Mouse (Mus musculus): ENCODE results near the gene Sult2b1. TPM values are rescaled to one million over a fixed set of nuclear protein-coding genes. Genes with fewer than 3 reads are reported as not detected.

Gene Sult2b1
- polyA plus RNA-seq, 1 experiment from 2014 or later, result 2.5 TPM

DNA sequence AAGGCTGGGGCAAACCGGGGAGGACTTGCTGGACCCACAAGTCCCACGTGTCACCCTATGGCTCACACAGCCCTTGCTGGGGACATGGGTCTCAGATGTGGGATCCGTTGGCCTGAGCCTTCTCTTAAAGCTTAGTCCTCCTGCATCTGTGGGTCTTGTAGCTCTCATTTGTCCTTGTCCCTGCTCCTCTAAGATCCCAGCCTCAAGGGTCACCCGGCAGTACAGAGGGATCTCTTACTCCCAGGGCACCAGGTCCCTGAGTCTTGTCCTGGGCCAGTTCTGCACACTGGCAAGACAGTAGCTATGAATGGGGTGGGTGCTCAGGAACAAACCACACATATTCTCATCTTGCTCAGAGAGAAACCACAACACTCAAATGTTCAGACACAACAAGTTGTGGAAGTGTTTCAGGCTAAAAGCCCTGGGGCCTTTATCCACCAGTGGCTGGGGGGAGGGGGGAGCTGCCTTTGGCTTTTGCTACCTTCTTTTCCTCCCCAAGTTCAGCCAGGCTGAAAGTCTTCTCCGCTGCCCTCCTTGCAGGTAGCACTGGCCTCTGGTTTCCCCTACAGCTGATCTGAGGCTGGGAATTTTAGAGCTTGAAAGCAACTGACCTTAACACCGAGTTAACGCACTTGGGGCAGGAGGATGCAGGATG is 100.9 kb downstream of the Sult2b1 start, which contains the start of gene Ntn5:
Ntn5 (plus strand) TSS at position 627 of the 655 bp plus-strand sequence.
- ATAC-seq (ENCODE audit: insufficient number of reproducible peaks, insufficient read depth, low FRiP score, low TSS enrichment), result no peak
- Histone ChIP-seq H3K4me3 (no peak within 1 kb of the TSS), H3K27me3 (0 out of 2 replicates have a peak, but pooled peaks cover 6% of the 10 kb centered on the region), H3K9me3 (no peaks in the 10 kb centered on the region), H3K36me3 (no peaks in the 10 kb centered on the region), H3K27ac (peak within 1 kb of the TSS; percentile 80; the same call in 1 of the 2 replicates), H3K9ac (no peak within 1 kb of the TSS), H3K4me1 (peaks cover 26% of the 10 kb centered on the region), H3K4me2 (replicated peaks) (peak within 1 kb of the TSS; percentile 23; the same call in 1 of the 2 replicates)
- 70% methylated on average over 7 of the region's 7 CpGs for WGBS

DNA sequence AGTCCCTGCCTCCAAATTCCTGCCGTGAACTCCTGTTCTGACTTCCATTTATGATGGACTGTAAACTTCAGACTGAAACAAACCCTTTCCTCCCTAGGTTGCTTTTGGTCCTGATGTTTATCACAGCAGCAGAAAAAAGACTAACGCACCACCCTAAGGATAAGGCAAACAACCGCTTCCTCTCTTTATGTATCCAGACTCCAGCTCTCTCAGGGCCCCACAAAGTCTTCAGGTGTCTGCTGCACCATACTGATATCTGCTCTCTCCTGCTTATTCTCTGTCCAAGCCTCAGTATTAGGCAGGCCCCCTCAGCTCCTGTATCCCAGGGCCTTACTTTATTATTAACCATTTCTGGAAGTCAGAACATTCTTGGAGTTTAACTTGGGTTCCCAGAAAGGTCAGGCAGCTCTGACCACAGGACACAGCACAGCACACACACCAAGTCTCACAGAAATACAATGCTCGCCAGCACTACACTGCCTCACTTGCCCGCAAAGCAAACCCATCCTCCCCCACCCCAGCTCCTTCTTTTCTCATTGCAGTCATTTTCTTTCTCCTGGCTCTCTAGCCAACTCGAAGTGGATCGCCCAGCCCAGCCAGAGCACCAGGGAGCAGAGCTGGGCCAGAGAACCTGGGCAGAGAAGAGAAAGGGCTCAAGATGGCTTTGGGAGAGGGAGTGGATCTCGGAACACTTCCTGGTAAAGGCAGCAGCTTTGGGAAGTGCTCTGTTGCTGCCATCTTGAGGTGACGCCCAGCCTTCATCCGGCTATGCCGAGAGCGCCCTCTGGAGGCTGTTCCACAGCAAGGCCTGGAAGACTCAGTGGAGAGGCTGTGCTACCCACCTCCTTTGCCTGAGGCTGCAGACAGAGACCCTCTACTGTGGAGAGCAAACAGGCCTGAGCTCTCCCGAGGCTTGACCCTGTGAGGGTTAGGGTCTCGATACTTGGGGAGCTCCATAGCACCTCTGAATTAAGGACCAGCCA is 102.0 kb downstream of the Sult2b1 start:
- peak overlapping the region; percentile 33 for H3K4me2 ChIP-seq (replicated peaks)
- WGBS, result 31% methylated on average over 14 of the region's 14 CpGs
- H3K4me3 ChIP-seq, result no peak overlapping the region
- H3K27ac ChIP-seq, result no peak overlapping the region
- H3K27me3 ChIP-seq, result 0 out of 2 replicates have a peak, but pooled peaks cover 9% of the 10 kb centered on the region
- no peaks in the 10 kb centered on the region for H3K9me3 ChIP-seq
- H3K9ac ChIP-seq, result no peak overlapping the region
- peak; percentile 14; the same call in 1 of the 2 replicates for ATAC-seq (ENCODE audit: insufficient number of reproducible peaks, insufficient read depth, low FRiP score, low TSS enrichment)
- peaks cover 26% of the 10 kb centered on the region for H3K4me1 ChIP-seq
- H3K36me3 ChIP-seq, result no peaks in the 10 kb centered on the region

DNA sequence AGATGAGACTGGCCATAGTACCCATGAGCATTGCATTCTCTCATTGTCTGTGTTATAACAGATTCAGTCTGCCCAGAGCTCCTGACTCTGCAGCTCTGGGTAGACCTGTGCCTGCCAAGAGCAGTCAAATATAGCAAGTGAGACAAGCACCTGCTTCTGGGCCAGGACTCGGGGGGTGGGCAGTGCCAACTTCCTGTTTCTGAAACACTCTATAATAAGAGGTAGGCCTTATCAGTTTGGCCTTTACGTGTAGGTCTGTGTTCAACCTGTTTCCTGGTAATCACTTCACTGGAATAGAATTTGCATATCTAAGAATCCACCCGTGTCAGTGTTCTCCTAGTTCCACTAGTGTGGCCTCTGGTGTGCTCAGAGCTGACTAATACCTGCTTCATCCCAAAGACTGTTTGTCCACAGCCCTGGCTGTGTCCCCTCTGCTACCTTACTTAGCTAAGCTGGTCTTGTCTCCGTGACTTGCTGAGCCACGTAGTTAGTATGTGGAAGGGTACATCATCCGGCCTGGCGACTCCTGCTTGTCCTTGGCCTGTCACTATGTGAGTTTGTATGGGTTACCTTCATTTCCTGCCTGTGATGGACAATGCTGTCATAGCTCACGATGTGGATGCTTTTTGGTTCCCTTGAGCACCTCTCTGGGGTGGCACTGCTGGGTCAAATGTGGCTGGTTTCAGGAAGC is 103.3 kb downstream of the Sult2b1 start:
- no peak for ATAC-seq (ENCODE audit: insufficient number of reproducible peaks, insufficient read depth, low FRiP score, low TSS enrichment)
- WGBS, result 82% methylated on average over 8 of the region's 8 CpGs

More for the DNA sequence above, 103.3 kb downstream of the Sult2b1 start:
- no peak overlapping the region for H3K27ac ChIP-seq
- H3K9me3 ChIP-seq, result no peaks in the 10 kb centered on the region
- H3K27me3 ChIP-seq, result 0 out of 2 replicates have a peak, but pooled peaks cover 5% of the 10 kb centered on the region
- no peak overlapping the region for H3K4me3 ChIP-seq
- no peak overlapping the region for H3K4me2 ChIP-seq (replicated peaks)
- no peaks in the 10 kb centered on the region for H3K36me3 ChIP-seq
- H3K4me1 ChIP-seq, result peaks cover 18% of the 10 kb centered on the region
- H3K9ac ChIP-seq, result no peak overlapping the region

Other genes with a start within 250 kb of the Sult2b1 start
- 0.56 and 1.5 TPM in 2 replicates for gene Hsd17b14, start 229.8 kb downstream of the Sult2b1 start, polyA plus RNA-seq (2016; fragmentation: Nextera tagmentation; extraction: Ambion mirVana)
- 49.9 and 59.3 TPM in 2 replicates for gene Bcat2, start 214.5 kb downstream of the Sult2b1 start, polyA plus RNA-seq (2016; fragmentation: Nextera tagmentation; extraction: Ambion mirVana)
- gene Fgf21, start 169.2 kb downstream of the Sult2b1 start, polyA plus RNA-seq (2016; fragmentation: Nextera tagmentation; extraction: Ambion mirVana), result 0.17 TPM in 1 of 2 replicates, not detected in the other
- gene Fut1, start 167.4 kb downstream of the Sult2b1 start, polyA plus RNA-seq (2016; fragmentation: Nextera tagmentation; extraction: Ambion mirVana), result 0.56 and 0.61 TPM in 2 replicates
- 0.10 and 0.23 TPM in 2 replicates for gene Izumo1, start 162.9 kb downstream of the Sult2b1 start, polyA plus RNA-seq (2016; fragmentation: Nextera tagmentation; extraction: Ambion mirVana)
- 16.4 and 16.8 TPM in 2 replicates for gene Rasip1, start 157.2 kb downstream of the Sult2b1 start, polyA plus RNA-seq (2016; fragmentation: Nextera tagmentation; extraction: Ambion mirVana)
- 4.0 and 5.4 TPM in 2 replicates for gene Mamstr, start 144.7 kb downstream of the Sult2b1 start, polyA plus RNA-seq (2016; fragmentation: Nextera tagmentation; extraction: Ambion mirVana)
- gene Fut2, start 118.3 kb downstream of the Sult2b1 start, polyA plus RNA-seq (2016; fragmentation: Nextera tagmentation; extraction: Ambion mirVana), result 0.27 and 0.51 TPM in 2 replicates
- gene Ntn5, start 100.6 kb downstream of the Sult2b1 start, polyA plus RNA-seq (2016; fragmentation: Nextera tagmentation; extraction: Ambion mirVana), result 0.67 and 0.73 TPM in 2 replicates
- 2.9 and 3.1 TPM in 2 replicates for gene Sec1, start 90.3 kb downstream of the Sult2b1 start, polyA plus RNA-seq (2016; fragmentation: Nextera tagmentation; extraction: Ambion mirVana)
- 11.5 and 14.1 TPM in 2 replicates for gene Car11, start 84.8 kb downstream of the Sult2b1 start, polyA plus RNA-seq (2016; fragmentation: Nextera tagmentation; extraction: Ambion mirVana)
- 6.9 and 11.5 TPM in 2 replicates for gene Dbp, start 79.6 kb downstream of the Sult2b1 start, polyA plus RNA-seq (2016; fragmentation: Nextera tagmentation; extraction: Ambion mirVana)
- gene Rpl18, start 69.2 kb downstream of the Sult2b1 start, polyA plus RNA-seq (2016; fragmentation: Nextera tagmentation; extraction: Ambion mirVana), result 926 and 973 TPM in 2 replicates
- gene Sphk2, start 66.7 kb downstream of the Sult2b1 start, polyA plus RNA-seq (2016; fragmentation: Nextera tagmentation; extraction: Ambion mirVana), result 34.7 and 35.3 TPM in 2 replicates
- 1.3 TPM in 2 replicates for gene Fam83e, start 63.5 kb downstream of the Sult2b1 start, polyA plus RNA-seq (2016; fragmentation: Nextera tagmentation; extraction: Ambion mirVana)
- gene Spaca4, start 58.9 kb downstream of the Sult2b1 start, polyA plus RNA-seq (2016; fragmentation: Nextera tagmentation; extraction: Ambion mirVana), result not detected in 2 replicates
- gene Lmtk3, start 931 bp downstream of the Sult2b1 start, polyA plus RNA-seq (2016; fragmentation: Nextera tagmentation; extraction: Ambion mirVana), result 3.3 and 5.2 TPM in 2 replicates
- 173 and 176 TPM in 2 replicates for gene Cyth2, start 29.9 kb upstream of the Sult2b1 start, polyA plus RNA-seq (2016; fragmentation: Nextera tagmentation; extraction: Ambion mirVana)
- gene Kcnj14, start 40.1 kb upstream of the Sult2b1 start, polyA plus RNA-seq (2016; fragmentation: Nextera tagmentation; extraction: Ambion mirVana), result 2.4 and 2.5 TPM in 2 replicates
- 75.6 and 76.3 TPM in 2 replicates for gene Grwd1, start 46.3 kb upstream of the Sult2b1 start, polyA plus RNA-seq (2016; fragmentation: Nextera tagmentation; extraction: Ambion mirVana)
- 53.6 and 66.3 TPM in 2 replicates for gene Kdelr1, start 88.1 kb upstream of the Sult2b1 start, polyA plus RNA-seq (2016; fragmentation: Nextera tagmentation; extraction: Ambion mirVana)
- 0.56 and 0.64 TPM in 2 replicates for gene Grin2d, start 93.7 kb upstream of the Sult2b1 start, polyA plus RNA-seq (2016; fragmentation: Nextera tagmentation; extraction: Ambion mirVana)
- gene Syngr4, start 112.0 kb upstream of the Sult2b1 start, polyA plus RNA-seq (2016; fragmentation: Nextera tagmentation; extraction: Ambion mirVana), result 0.33 and 0.82 TPM in 2 replicates
- gene Tmem143, start 112.3 kb upstream of the Sult2b1 start, polyA plus RNA-seq (2016; fragmentation: Nextera tagmentation; extraction: Ambion mirVana), result 5.7 and 6.5 TPM in 2 replicates
- gene Emp3, start 136.7 kb upstream of the Sult2b1 start, polyA plus RNA-seq (2016; fragmentation: Nextera tagmentation; extraction: Ambion mirVana), result 78.5 and 84.9 TPM in 2 replicates
- 3.8 and 4.2 TPM in 2 replicates for gene Ccdc114, start 139.4 kb upstream of the Sult2b1 start, polyA plus RNA-seq (2016; fragmentation: Nextera tagmentation; extraction: Ambion mirVana)
- gene Abcc6, start 245.6 kb upstream of the Sult2b1 start, polyA plus RNA-seq (2016; fragmentation: Nextera tagmentation; extraction: Ambion mirVana), result 0.38 and 0.57 TPM in 2 replicates
- gene Nomo1, start 249.0 kb upstream of the Sult2b1 start, polyA plus RNA-seq (2016; fragmentation: Nextera tagmentation; extraction: Ambion mirVana), result 28.2 and 29.5 TPM in 2 replicates